Mouse (Mus musculus) midbrain, embryonic 13.5 days (tissue): ENCODE measurements around the gene Brdt. TPM values are rescaled to one million over a fixed set of nuclear protein-coding genes. Genes with fewer than 3 reads are reported as not detected.
A peak's percentile ranks its signal among the peaks of the same experiment; 100 is the strongest.

Experiments
- ATAC-seq: fragments of 200-750 bp; cut with Nextera tagmentation; 2 replicates; pipeline ENCODE4 v1.8.0; 2017; ENCODE audit warnings: mild to moderate bottlenecking, moderate TSS enrichment, moderate library complexity
- H3K27ac ChIP-seq: fragments of 300-500 bp; sonication (generic); 2 replicates; pipeline ENCODE4 v1.5.1; 2015; ENCODE audit warnings: inconsistent platforms, mild to moderate bottlenecking, moderate library complexity
- H3K27me3 ChIP-seq: fragments of 300-500 bp; sonication (generic); 2 replicates; pipeline ENCODE4 v1.6.1; 2015; ENCODE audit warnings: mild to moderate bottlenecking, inconsistent platforms
- H3K36me3 ChIP-seq: fragments of 300-500 bp; sonication (generic); 2 replicates; pipeline ENCODE4 v1.6.1; 2015; ENCODE audit warnings: mild to moderate bottlenecking, inconsistent platforms
- H3K4me1 ChIP-seq: fragments of 300-500 bp; sonication (generic); replicated peaks from 2 replicates; pipeline ENCODE4 v1.6.1; 2015; ENCODE audit warnings: inconsistent platforms
- H3K4me2 ChIP-seq: fragments of 300-500 bp; sonication (generic); replicated peaks from 2 replicates; pipeline ENCODE4 v1.6.1; 2015; ENCODE audit warnings: moderate library complexity, mild to moderate bottlenecking, inconsistent platforms
- H3K4me3 ChIP-seq: fragments of 300-500 bp; sonication (generic); replicated peaks from 2 replicates; pipeline ENCODE4 v1.5.1; 2015; ENCODE audit warnings: mild to moderate bottlenecking, inconsistent platforms
- H3K9ac ChIP-seq: fragments of 300-500 bp; sonication (generic); replicated peaks from 2 replicates; pipeline ENCODE4 v1.6.1; 2015; ENCODE audit warnings: mild to moderate bottlenecking, inconsistent platforms
- H3K9me3 ChIP-seq: fragments of 300-500 bp; sonication (generic); 2 replicates; pipeline ENCODE4 v1.6.1; 2016; ENCODE audit warnings: mild to moderate bottlenecking, inconsistent platforms
- WGBS: fragments of 180-500 bp; shearing (Covaris S2); methylation state at CpG from one replicate; pipeline ENCODE4 v1.1.7; 2015; 5-methylcytosine and 5-hydroxymethylcytosine counted together
- polyA plus RNA-seq: library from polyadenylated mRNA; unstranded; fragments of >200 nt; fragmentation: Nextera tagmentation; extraction: Ambion mirVana; gene quantifications from 2 replicates; pipeline ENCODE4 v1.2.1, GENCODE M21; 2015

Brdt gene
- 1.5 and 1.7 TPM in 2 replicates for polyA plus RNA-seq

- ATAC-seq, result no peak
- H3K4me3 ChIP-seq, result no peak within 1 kb of the TSS
- H3K36me3 ChIP-seq, result no peaks in the 10 kb centered on the region
- H3K9me3 ChIP-seq, result no peaks in the 10 kb centered on the region
- 90% methylated on average over 30 of the region's 30 CpGs for WGBS
- H3K4me1 ChIP-seq, result no peaks in the 10 kb centered on the region
- H3K9ac ChIP-seq, result no peak within 1 kb of the TSS
- no peaks in the 10 kb centered on the region for H3K27me3 ChIP-seq
- no peak within 1 kb of the TSS for H3K27ac ChIP-seq
- no peak within 1 kb of the TSS for H3K4me2 ChIP-seq
Observed at GRCm38 (mm10) chr5:107330916-107331421, at the start of gene Brdt. Gene Brdt (plus strand): TSS chr5:107331159.

DNA sequence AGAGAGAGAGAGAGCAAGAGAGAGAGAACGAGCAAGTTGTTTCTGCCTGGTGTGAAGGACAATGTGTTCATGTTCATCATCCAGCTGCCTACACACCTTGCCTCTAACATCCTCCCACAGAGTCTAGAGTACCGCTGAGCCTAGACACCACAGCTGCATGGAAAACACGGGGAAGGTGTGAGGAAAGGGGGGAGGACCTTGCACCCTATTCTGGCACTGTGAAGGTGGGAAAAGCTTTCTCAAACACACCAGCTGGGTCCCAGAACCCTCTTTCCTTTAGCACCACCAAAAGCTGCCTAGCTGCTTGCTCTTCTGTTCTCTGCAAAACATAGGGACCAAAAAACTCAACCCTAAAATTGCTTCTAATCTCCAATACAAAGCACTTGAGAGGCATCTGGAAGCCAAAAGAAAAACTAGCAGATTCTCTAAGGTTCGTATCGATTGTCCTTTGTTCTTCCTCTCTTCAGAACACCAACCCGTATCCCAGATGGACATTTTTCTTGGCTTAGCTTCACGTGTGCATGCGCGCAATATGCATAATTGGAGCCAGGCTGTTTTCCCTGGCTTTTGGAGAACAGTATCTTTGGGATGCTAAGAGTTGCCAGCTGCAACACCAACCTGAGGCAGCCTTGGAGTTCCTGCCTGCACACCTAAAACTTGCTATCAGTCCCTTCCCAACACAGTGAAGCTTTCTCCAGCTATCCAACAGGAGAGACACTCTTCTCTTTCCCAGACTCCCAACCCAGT, 48.2 kb upstream of the Brdt start:
- H3K4me2 ChIP-seq, result no peak overlapping the region
- H3K27ac ChIP-seq, result no peak overlapping the region
- no peaks in the 10 kb centered on the region for H3K4me1 ChIP-seq
- no peak for ATAC-seq
- H3K9ac ChIP-seq, result no peak overlapping the region
- H3K27me3 ChIP-seq, result peaks cover 8% of the 10 kb centered on the region
- H3K4me3 ChIP-seq, result no peak overlapping the region
- no peaks in the 10 kb centered on the region for H3K36me3 ChIP-seq
- WGBS, result 80% methylated on average over 9 of the region's 9 CpGs
- H3K9me3 ChIP-seq, result peaks cover 4% of the 10 kb centered on the region; the same call in 1 of the 2 replicates

DNA sequence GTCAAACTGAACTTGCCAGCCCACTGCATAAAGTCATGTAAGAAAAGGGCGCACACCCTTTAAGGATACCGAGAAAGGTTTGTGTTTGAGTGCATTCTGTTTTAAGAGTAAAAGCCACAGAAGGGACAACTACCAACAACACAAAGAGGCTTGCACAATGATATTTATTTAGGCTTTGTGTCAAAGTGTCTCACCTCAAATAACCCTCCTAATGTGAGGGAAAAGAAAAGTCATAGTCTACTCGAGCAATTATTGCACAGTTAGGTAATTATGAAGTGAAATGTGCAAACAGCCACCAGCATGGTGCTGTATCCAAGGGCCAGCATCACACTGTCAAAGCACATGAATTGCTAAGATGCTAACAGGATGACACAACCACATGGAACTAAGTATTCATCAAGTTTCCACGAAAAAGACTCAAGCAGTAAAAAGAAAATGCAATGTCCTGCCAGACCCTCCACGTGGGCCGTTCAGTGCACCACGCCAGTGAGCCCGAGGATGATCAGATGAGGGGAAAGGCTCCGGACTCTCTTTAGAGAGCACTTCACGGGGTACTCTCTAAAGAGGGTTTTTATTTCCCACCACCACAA, 46.9 kb upstream of the Brdt start:
- Histone ChIP-seq H3K4me2 (no peak overlapping the region), H3K4me3 (no peak overlapping the region), H3K9ac (no peak overlapping the region), H3K36me3 (no peaks in the 10 kb centered on the region), H3K27me3 (peaks cover 20% of the 10 kb centered on the region), H3K4me1 (peaks cover 8% of the 10 kb centered on the region), H3K27ac (no peak overlapping the region), H3K9me3 (peaks cover 4% of the 10 kb centered on the region; the same call in 1 of the 2 replicates)
- no peak for ATAC-seq
- WGBS, result 75% methylated on average over 10 of the region's 10 CpGs

DNA sequence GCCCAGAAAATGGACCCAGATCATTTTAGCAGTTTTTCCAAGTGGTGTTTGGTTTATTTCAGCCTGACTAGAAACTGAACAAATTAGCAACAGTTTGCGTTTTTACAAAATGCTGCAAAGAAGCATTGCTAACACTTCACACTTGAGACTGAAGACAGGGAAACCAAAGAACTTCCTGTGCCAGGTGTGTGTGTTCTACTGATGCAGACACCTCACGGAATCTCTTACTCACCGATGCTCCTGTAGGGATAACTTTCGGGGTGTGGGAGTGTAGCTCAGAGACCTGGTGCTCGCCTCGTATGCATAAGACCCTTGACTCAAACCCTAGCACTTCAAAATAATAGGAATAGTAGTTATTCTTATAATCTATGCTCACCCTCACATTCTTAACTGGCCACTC, 45.4 kb upstream of the Brdt start:
- Histone ChIP-seq H3K9ac (no peak overlapping the region), H3K36me3 (no peaks in the 10 kb centered on the region), H3K9me3 (no peaks in the 10 kb centered on the region; the same call in 1 of the 2 replicates), H3K4me3 (no peak overlapping the region), H3K27me3 (peaks cover 26% of the 10 kb centered on the region), H3K27ac (no peak overlapping the region), H3K4me2 (no peak overlapping the region), H3K4me1 (peaks cover 13% of the 10 kb centered on the region)
- no peak for ATAC-seq
- 89% methylated on average over 6 of the region's 6 CpGs for WGBS

DNA sequence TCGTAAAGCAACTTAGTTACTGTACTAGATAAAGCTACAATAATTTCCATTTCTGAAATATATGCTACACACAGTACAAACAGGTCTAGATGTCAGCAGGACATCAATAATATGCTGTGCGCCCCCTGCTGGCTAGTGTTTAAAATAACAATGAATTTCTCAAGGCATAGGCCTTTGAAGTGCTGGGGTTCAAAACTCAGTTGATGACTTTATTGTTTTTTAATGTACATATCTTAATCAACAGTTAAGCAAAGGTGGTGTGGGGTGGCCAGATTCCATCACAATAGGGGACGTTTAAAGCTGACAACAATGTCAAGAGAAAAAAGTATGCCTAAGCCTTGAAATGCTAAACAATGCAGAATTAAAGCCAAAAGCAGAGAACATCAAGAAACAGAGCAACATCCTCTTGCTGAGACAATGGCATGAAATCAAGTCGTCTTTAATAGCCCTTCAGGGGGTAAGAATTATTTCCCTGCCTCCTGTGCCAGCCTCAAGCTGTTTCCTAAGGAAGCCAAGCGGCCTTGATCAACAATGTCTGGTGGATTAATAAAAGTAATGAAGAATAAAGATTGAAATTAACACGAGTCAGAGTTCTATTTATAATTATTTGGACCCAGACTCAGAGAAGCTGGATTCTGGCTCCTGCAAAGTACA, 43.6 kb upstream of the Brdt start:
- no peaks in the 10 kb centered on the region for H3K9me3 ChIP-seq
- no peak overlapping the region for H3K4me3 ChIP-seq
- peaks cover 13% of the 10 kb centered on the region for H3K4me1 ChIP-seq
- no peaks in the 10 kb centered on the region for H3K36me3 ChIP-seq
- H3K27ac ChIP-seq, result no peak overlapping the region
- 23% methylated on average over 6 of the region's 6 CpGs for WGBS
- H3K9ac ChIP-seq, result no peak overlapping the region
- H3K4me2 ChIP-seq, result no peak overlapping the region
- ATAC-seq, result no peak
- H3K27me3 ChIP-seq, result peaks cover 37% of the 10 kb centered on the region

GRCm38 (mm10) chr5:107287908-107288267, 43.1 kb upstream of the Brdt start:
- H3K9me3 ChIP-seq, result no peaks in the 10 kb centered on the region
- H3K36me3 ChIP-seq, result no peaks in the 10 kb centered on the region
- no peak overlapping the region for H3K9ac ChIP-seq
- ATAC-seq, result no peak
- peak overlapping the region; percentile 99 for H3K4me2 ChIP-seq
- H3K4me1 ChIP-seq, result peaks cover 13% of the 10 kb centered on the region
- H3K27me3 ChIP-seq, result peaks cover 37% of the 10 kb centered on the region
- H3K27ac ChIP-seq, result no peak overlapping the region
- WGBS, result 53% methylated on average over 5 of the region's 5 CpGs
- H3K4me3 ChIP-seq, result peak overlapping the region; percentile 76

DNA sequence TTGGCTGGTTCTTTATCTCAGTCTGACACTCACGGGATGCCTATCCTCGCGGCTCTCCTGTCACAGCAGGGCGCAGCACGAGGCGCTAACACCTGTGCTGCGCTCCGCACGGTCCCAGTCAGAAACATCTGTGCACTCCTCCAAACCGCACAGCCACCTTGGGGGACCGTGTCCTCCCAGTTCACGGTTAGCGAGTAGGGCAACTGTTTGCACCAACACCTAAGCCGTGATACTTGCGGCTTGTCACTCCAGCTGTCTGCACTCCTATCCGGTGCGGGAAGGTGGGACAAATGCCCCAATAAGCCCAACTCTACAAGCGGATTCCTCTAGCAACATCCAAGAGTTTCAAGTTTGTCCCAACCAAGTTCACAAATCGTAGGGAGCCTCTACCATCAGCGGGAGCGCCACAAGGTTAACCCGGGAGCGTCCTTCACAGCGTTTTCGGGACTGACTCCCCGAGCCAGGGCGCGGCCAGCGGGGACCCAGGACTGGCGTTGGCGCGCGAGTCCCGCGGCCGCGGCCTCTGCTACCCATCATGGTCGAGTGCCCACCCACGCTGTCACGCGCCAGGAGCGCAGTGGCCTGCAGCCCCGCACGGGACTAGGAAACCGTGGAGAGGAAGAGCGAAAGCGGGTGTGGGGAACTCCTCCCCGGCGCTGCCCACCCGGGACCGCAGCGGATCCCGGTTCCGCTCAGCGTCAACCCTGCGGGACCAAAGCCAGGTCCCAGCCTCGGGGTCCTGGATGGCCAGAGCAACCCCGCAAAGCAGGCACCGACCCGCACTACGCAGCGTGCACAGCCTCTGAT, 42.3 kb upstream of the Brdt start:
- ATAC-seq, result peak; percentile 59
- Histone ChIP-seq H3K36me3 (no peaks in the 10 kb centered on the region), H3K4me1 (peaks cover 13% of the 10 kb centered on the region), H3K27me3 (peaks cover 37% of the 10 kb centered on the region), H3K27ac (peak overlapping the region; percentile 59; the same call in 1 of the 2 replicates), H3K4me2 (peak overlapping the region; percentile 99), H3K4me3 (peak overlapping the region; percentile 76), H3K9ac (peak overlapping the region; percentile 80), H3K9me3 (no peaks in the 10 kb centered on the region)
- WGBS, result under 1% methylated on average over 59 of the region's 62 CpGs

DNA sequence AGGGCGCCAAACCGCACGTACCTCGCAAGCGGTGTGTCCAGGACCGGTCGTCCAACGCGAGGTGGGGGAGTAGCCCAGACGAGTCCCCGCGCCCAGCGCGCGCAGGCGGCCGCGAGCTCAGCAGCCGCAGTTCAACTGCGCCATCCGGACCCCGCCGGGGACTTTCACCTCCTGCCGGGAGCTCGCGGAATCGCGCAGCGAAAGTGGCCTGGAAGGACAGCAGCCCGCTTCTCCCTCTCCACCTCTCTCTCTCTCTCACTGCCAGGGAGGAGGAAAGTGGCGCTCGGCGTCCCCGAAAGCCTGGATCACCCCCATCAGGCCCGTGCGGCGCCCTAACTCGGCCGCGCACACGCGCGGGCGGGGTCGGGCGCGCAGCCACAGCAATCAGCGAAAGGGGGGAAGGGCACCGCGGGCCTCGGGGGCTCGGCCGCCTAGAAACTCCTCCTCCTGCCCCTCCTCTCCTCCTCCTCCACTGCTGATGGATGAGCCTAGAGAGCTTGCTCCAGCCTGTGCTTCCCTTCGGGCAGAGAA, 41.7 kb upstream of the Brdt start, which contains the start of gene Tgfbr3:
Gene Tgfbr3 (minus strand): TSS at position 396 of the 531 bp plus-strand sequence.
- Histone ChIP-seq H3K27me3 (peaks cover 37% of the 10 kb centered on the region), H3K9ac (peak within 1 kb of the TSS; percentile 80), H3K4me3 (peak within 1 kb of the TSS; percentile 76), H3K36me3 (no peaks in the 10 kb centered on the region), H3K4me1 (peaks cover 13% of the 10 kb centered on the region), H3K9me3 (no peaks in the 10 kb centered on the region), H3K27ac (peak within 1 kb of the TSS; percentile 59; the same call in 1 of the 2 replicates), H3K4me2 (peak within 1 kb of the TSS; percentile 99)
- peak; percentile 95 for ATAC-seq
- WGBS, result under 1% methylated on average over 36 of the region's 54 CpGs

GRCm38 (mm10) chr5:107289986-107290385, 41.0 kb upstream of the Brdt start:
- Histone ChIP-seq H3K4me3 (peak overlapping the region; percentile 76), H3K9ac (no peak overlapping the region)
- no peak for ATAC-seq

DNA sequence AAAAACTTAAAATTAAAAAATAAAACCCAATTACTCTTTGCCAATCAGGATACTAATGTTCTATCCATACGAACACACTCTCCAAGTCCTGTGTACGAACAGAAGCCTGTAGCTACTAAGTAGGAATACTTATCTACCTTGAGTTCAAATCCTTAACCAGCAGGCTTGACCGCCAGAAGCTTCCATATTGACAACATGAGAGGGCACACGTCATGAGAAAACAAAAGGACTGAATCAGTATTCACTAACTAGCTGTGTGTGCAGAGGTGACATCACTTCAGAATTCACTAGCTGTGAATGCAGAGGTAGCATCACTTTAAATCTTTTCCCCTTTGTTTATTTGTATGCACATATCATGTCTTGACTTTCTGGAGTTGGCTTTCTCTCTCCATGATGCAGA, 36.9 kb upstream of the Brdt start:
- H3K9ac ChIP-seq, result no peak overlapping the region
- H3K36me3 ChIP-seq, result no peaks in the 10 kb centered on the region
- peaks cover 17% of the 10 kb centered on the region for H3K27me3 ChIP-seq
- ATAC-seq, result no peak
- peaks cover 12% of the 10 kb centered on the region for H3K4me1 ChIP-seq
- H3K9me3 ChIP-seq, result no peaks in the 10 kb centered on the region
- H3K4me2 ChIP-seq, result no peak overlapping the region
- no peak overlapping the region for H3K27ac ChIP-seq
- H3K4me3 ChIP-seq, result no peak overlapping the region
- 85% methylated on average over 4 of the region's 4 CpGs for WGBS

More at GRCm38 (mm10) chr5:107289986-107290385, 41.0 kb upstream of the Brdt start:
- Histone ChIP-seq H3K27ac (no peak overlapping the region), H3K9me3 (no peaks in the 10 kb centered on the region), H3K36me3 (no peaks in the 10 kb centered on the region), H3K4me1 (peaks cover 13% of the 10 kb centered on the region), H3K27me3 (peaks cover 37% of the 10 kb centered on the region), H3K4me2 (peak overlapping the region; percentile 99)
- 35% methylated on average over 8 of the region's 8 CpGs for WGBS

- H3K36me3 ChIP-seq, result no peaks in the 10 kb centered on the region
- no peak for ATAC-seq
Observed at GRCm38 (mm10) chr5:107295061-107295816, 35.7 kb upstream of the Brdt start.

More at GRCm38 (mm10) chr5:107295061-107295816, 35.7 kb upstream of the Brdt start:
- peaks cover 7% of the 10 kb centered on the region for H3K4me1 ChIP-seq
- no peaks in the 10 kb centered on the region for H3K9me3 ChIP-seq
- WGBS, result 83% methylated on average over 8 of the region's 8 CpGs
- H3K4me3 ChIP-seq, result no peak overlapping the region
- H3K4me2 ChIP-seq, result no peak overlapping the region
- H3K9ac ChIP-seq, result no peak overlapping the region
- H3K27ac ChIP-seq, result no peak overlapping the region
- H3K27me3 ChIP-seq, result peaks cover 14% of the 10 kb centered on the region
